Mouse (Mus musculus) cerebellum, postnatal 10 days (tissue): ENCODE results near the gene Prss8.
"Not testable (repeated sequence)": the region's sequence is repeated elsewhere in the genome, so short reads cannot be mapped to it uniquely, and the experiment has no call there.

ENCODE experiments used
- DNase-seq, 2 experiments: peaks; one replicate each; pipeline ENCODE4 v3.0.0; 2021; ENCODE audit warnings: mixed read lengths in 2 of 2

Gene Prss8

GRCm38 (mm10) chr7:127929923-127930322 lies at the start of gene Prss8:
Gene Prss8, minus strand, starts transcription at chr7:127930104.
- no peak for DNase-seq

- DNase-seq: no peak
Measured at GRCm38 (mm10) chr7:127978856-127979255, 49.0 kb upstream of the Prss8 start.

DNA sequence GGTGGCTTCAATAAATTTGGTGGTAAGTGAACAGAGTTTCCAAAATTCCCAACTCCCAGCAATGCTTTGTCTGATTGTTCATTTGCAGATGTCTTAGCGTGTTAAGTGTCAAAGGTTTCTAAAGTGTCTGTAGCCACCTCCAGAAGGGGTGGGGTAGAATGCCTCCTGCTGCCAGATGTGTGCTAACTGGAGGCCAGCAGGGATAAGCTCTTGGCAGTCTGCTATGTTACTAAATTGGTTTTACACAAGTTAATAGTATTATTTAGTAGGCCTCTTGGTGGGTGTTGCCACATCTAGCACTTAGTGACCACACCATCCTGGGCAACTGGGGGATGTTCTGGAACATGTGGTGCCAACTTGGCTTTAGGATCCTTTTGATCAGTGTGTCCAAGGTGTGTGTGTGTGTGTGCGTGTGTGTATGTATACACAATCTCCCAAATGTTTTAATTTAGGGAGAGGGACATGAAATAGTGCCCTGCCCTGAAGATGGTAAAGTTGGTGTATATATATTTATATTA lies 44.6 kb upstream of the Prss8 start:
- no peak for DNase-seq

DNA sequence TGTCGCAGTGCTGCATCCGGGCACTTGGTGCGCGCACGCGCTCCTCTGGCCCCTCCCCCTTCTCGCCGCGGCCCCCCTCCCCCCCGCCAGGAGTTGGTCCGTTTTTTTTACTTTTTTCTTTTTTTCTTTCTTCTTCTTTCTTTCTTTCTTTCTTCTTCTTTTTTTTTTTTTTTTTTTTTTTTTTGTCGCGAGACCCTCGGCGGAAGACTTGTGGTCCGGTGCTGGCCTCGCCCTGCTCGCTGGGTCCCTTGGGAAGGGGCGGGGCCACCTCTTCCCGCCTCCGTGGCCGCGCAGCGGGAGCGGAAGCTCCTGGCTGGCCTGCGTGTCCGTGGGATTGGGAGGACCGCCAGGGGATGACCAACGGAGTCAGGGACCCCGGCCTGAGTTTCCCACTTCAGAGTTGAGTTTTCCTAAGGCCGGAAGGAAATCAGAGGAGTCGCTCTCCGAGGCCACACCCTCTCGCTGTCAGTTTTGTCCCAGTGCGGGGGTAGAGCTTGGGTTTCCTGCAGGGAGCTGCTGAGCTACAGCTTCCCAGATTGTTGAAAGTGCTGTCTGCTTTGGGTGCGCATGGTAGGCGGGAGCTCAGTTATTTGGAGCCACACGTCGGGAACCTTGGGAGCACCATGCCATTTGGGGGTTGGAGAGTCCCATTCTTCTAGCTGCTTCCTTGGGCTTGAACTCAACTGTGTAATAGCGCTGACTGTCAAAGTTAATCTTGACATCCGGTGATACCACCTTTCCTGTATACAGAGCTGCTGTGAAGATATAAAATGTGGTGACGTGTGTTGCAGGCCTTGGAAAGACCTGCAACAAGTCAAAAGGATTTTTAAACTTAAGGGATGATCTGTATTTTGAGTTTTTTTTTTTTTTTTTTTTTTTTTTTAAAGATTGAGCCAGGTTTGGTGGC lies 38.3 kb upstream of the Prss8 start:
- DNase-seq: peak; percentile 88 to 92

DNA sequence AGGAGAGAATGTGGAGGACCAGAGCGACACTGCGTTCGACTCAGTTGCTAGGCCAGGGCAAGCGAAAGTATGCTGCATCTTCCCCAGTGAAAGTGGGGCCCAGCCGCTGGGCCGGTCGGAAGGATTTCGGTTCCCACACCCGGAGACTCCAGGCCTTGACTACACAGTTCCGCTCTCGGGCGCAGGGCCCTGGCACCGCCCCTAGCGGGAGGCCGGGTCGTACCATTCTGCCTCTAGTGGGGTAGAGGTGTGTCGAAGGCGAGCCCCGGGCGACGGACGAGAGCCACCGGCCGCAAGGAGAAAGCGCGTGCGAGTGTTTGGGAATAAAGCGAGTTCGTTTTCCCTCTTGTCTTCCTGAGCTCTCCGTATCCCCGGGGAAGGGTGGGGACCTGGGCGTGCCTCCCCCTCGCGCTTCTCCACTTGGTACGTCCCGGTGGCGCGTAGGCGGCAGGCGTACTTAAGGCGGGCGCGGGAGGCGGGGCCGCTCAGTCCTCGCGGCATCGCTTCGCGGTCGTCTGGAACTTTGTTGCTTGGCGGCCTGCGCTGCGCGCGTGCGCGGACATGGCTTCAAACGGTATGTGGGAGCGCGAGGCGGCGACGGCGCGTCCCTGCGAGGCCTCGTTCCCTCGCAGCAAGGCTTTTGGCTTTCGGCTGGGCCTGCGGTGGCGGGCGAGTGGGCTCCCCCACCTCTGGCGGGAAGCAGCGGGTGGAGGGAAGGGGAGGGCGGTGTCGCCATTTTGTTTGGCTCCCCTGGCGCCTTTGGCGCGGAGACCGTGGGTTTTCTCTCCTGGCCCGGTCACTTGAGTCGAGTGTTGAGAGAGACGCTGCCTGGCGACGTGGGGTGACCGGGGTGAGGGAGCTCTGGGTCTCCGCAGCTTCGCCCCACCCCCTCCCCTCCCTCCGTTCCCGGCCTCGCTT lies 37.4 kb upstream of the Prss8 start, which contains the start of gene Fus:
Gene Fus (plus strand): TSS at position 454 of the 918 bp plus-strand sequence.
- peak; percentile 98 to 99 for DNase-seq

DNA sequence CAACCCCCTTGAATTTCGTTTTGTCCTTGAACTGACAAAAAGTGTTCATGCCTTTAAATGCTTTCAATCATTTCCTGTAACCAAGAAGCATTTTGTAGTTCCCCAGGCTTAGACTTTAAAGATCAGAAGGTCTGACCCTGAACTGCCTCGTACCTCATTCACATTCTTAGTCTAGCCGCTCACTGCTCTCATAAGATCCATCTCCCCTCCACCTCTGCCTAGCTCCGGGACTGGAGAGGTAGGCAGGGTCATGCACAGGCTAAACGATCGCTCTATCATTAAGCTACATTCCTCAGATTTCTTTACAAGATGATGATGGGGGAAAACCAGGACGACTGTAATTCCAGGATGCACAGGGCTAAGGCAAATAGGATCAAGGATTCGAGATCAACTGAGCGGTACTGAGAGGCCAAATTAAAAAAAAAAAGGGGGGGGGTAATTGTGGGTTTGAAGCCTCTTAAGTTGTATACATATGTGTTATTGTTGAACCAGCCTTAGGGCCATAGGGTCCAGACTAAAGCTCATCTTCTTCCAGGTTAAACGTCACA lies 36.5 kb upstream of the Prss8 start:
- DNase-seq: peak in 1 of 2 experiments; percentile 45

- DNase-seq: no peak
Measured at GRCm38 (mm10) chr7:127959364-127959763, 29.5 kb upstream of the Prss8 start.

- no peak for DNase-seq
Measured at GRCm38 (mm10) chr7:127952864-127953581, 23.1 kb upstream of the Prss8 start.

DNA sequence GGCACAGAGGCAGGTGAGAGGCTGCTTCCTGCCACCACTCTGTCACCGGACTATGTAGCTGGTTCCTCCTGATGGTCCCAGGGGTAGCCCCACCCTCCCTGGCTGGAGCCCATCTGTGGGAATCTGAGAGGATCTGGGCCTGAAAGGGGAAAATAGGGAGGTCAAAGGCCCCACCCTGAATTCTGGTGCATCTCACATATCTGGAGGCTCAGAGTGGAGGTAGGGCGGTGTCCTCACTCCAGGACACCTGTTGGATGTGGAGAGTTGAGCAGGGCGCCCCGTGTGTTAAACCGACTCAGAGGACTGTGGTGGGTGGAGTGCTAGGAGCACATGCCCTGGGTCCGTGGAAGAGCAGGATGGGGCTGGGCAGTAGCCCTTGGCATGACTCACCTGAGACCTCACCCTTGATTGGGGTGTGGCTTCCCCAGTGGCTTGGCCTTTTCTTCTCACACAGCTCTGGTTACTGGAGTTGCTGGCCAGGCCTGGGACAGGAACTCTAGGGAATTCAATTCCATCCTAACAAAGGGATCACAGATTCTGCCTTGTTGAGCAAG lies 16.6 kb upstream of the Prss8 start, which contains the start of gene Prss36:
Gene Prss36 (minus strand): TSS at position 256 of the 554 bp plus-strand sequence.
- DNase-seq: no peak

- DNase-seq: no peak
Measured at GRCm38 (mm10) chr7:127944614-127945013, 14.7 kb upstream of the Prss8 start.

DNA sequence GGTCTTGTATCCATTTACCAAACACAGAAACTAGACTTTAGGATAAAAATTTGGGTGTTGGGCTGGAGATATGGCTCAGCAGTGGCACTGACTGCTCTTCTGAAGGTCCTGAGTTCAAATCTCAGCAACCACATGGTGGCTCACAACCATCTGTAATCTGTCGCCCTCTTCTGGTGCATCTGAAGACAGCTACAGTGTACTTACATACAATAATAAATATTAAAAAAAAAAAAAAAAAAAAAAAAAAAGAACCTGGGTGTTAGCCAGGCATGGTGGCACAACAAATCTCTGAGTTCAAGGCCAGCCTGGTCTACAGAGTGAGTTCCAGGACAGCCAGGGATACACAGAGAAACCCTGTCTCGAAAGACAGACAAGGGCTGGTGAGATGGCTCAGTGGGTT lies 12.2 kb upstream of the Prss8 start:
- DNase-seq: not testable (repeated sequence)

- DNase-seq: peak; percentile 27 to 43
Measured at GRCm38 (mm10) chr7:127936216-127936884, 6.4 kb upstream of the Prss8 start.

- DNase-seq: no peak
Measured at GRCm38 (mm10) chr7:127935748-127936159, 5.8 kb upstream of the Prss8 start.

DNA sequence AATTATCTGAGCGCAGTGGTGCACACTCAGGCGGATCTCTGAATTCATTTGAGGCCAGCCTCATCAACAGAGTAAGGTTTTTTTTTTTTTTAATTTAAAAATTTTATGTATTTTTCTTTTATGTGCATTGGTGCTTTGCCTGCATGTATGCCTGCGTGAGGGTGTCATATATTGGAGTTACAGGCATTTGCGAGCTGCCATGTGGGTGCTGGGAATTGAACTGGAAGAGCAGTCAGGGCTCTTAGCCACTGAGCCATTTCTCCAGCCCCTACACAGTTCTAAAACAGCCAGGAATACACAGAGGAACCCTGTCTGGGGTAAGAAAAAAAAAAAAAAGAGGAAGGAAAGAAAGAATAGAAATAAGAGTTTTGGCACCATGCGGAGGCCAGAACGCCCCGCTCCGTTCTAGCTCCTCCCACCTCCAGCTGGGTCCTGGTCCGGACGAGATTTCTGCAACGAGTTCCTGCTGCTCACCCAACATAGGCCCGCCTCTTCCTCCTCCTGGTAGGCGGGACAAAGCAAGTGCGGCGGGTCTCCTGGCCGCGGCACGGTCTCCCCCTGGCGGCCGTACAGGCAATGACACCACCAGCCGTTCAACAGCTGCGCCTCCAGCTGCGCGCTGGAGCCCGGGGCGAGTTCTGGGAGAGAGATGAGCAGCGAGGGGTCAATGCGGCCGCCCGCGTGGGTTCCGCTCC lies 5.3 kb upstream of the Prss8 start:
- DNase-seq: peak; percentile 97

- DNase-seq: peak in 1 of 2 experiments; percentile 22
Measured at GRCm38 (mm10) chr7:127934075-127934474, 4.2 kb upstream of the Prss8 start.

DNA sequence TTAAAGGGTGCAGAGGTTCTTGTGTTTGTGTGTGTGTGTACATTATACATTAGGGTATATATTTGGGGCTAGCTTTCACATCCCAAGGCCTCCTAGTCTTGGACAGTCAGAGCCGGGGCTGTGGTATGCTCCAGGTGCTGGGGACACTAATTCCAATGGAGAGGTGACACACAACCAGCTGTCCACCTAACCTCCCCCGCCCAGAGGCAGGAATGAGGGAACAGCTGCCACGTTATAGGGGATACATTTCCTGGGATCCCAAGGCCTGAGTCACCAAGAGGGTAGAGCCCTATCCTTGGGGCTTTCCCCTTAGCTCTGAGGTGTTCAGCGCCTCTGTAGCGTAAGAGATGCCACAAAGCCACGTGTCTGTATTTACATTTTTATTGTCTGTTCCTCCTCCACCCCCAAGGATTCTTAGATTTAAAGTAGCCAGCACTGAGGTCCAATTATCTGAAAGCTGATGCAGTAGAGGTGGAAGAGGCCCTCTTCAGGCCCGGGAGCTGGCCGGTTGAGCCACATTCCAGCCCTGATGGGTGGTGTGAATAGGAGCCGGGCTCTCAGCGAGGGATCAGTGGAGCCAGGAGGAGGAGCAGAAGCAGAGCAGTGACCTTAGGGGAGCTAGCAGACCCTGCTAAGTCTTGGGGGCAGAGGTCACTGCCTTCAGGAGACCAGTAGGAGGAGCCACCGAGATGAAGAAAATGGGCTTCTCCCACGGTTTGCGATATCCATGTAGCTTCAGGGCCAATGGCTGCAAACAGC lies 2.5 kb upstream of the Prss8 start:
- no peak for DNase-seq

DNA sequence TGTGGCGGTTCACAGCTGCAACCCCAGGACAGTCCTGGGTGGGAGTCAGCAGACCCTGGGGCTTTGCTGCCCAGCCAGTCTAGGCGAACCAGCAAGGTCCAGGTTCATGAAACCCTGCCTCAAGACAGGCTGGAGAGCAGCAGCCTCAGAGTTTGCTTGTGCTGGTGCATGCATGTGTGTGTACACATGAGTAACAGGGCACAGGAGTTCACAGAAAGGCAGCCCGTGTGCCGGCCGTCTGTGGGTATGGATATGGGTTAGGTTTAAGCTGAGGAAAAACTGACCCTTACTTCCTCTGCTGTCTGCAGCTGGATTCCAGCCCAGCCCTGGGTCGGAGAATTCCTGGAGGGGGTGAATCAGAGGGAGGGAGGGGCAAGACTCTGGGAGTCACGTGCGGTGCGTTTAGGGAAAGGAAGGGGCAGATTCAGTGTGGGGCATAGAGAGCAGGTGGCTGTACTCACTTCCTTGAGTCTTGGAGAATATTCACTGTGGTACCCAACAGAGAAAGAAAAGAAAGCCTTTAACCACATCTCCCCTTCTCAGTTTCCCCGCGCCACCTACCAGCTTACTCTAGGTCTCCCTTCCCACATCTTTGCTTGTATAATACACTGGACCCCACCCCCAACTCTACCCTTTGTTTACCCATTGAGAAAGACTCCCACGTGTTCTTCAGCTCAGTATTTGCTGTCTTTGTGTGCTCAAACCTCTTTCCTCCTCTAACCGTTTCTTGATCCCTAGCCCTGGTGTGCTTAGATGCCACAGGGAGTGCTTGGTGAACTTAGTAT lies 1.6 kb upstream of the Prss8 start:
- DNase-seq: no peak

DNA sequence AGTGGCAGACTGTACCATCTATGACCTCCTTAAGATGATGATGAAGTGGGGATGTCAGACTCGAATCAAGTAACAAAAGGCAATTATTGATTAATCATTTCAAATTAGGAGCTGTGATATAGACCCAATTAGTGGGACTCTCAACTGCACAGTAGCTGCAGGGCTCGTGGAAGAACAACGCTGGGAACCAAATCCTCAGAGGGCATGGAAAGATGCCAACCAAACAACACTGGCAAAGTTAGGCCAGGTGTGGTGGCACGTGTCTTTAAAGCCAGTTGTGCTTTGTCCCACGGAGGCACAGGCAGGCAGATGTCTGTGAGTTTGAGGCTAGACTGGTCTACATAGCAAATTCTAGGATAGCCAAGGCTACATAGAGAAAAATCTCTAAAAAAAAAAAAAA lies 732 bp upstream of the Prss8 start:
- no peak for DNase-seq

DNA sequence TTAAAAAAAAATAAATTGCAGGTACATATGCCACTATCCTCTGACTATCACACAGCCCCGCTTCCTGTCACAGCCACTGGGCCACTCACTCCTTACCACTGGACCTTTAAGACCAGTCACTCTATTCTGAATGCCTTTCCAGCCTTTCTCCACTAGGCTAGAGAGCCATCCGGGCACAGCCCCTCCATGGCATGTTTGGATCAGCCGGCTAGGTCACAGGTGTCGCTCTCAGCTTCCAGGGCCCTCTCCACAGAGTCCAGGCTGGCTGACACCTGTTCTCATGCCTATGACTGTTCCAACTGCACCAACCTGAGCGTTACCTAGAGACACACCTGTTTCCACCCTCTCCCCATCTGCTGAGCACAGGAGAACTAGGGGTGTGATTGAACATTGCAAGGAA lies 1.3 kb downstream of the Prss8 start:
- peak; percentile 61 to 70 for DNase-seq
